Mouse (Mus musculus) adrenal gland, postnatal 25 days (tissue): ENCODE data around the gene Ndnf. TPM values are rescaled to one million over a fixed set of nuclear protein-coding genes. Genes with fewer than 3 reads are reported as not detected.

Source experiments
- DNase-seq: peaks from one replicate; pipeline ENCODE4 v3.0.0; 2021; ENCODE audit warnings: mixed read lengths
- total RNA-seq: library from RNA; stranded (reverse); gene quantifications from 2 replicates; pipeline ENCODE4 v1.2.3, GENCODE M21; 2021

Gene Ndnf
- total RNA-seq, 1 experiment from 2014 or later = 2.7 TPM

GRCm38 (mm10) chr6:65758214-65758613, 86.8 kb downstream of the Ndnf start:
- no peak for DNase-seq

- DNase-seq = no peak
Measured at GRCm38 (mm10) chr6:65759174-65759573, 87.8 kb downstream of the Ndnf start.

- DNase-seq = no peak
Measured at GRCm38 (mm10) chr6:65760073-65760472, 88.7 kb downstream of the Ndnf start.

Other genes with a start within 250 kb of the Ndnf start
- gene Tnip3, start 146.3 kb upstream of the Ndnf start, total RNA-seq = 0.27 TPM in 1 of 2 replicates, not detected in the other
- gene Prdm5, start 107.4 kb downstream of the Ndnf start, total RNA-seq = 19.9 and 22.7 TPM in 2 replicates